Mouse (Mus musculus) CH12.LX (cell line): ENCODE measurements at regions not wholly inside any gene's neighbourhood (a gene's known extent, or its start where the extent isn't known, plus 50 kb on each side); places are given as distances from the start of the nearest gene placed in this dataset.

Source experiments
- DNase-seq: peaks from one replicate; pipeline ENCODE4 v3.0.0-alpha.2; 2013; ENCODE audit errors: extremely low read depth
- H3K27ac ChIP-seq: 2 replicates; pipeline ENCODE4 v1.5.1; 2012; ENCODE audit warnings: low read depth, mild to moderate bottlenecking, control low read depth, moderate library complexity; ENCODE audit not compliant: insufficient read depth
- H3K27me3 ChIP-seq: replicated peaks from 2 replicates; pipeline ENCODE3; 2012; ENCODE audit warnings: inconsistent platforms
- H3K36me3 ChIP-seq, 2 experiments: replicated peaks in 1 of 2; 2 replicates each; pipeline versions ENCODE3 to v1.6.1; 2012; ENCODE audit warnings: inconsistent platforms in 1 of 2, low read length in 1 of 2, mild to moderate bottlenecking in 1 of 2, mixed read lengths in 1 of 2, moderate library complexity in 1 of 2; ENCODE audit not compliant: control insufficient read depth in 1 of 2, insufficient read depth in 1 of 2
- H3K4me1 ChIP-seq, 2 experiments: 2 replicates each; pipeline ENCODE4 v1.6.1; 2012; ENCODE audit warnings: inconsistent platforms in 1 of 2, moderate library complexity in 1 of 2; ENCODE audit not compliant: insufficient read depth in 2 of 2, control insufficient read depth in 1 of 2
- H3K4me2 ChIP-seq: 2 replicates; pipeline ENCODE4 v1.6.1; 2012; ENCODE audit warnings: low read depth, mild to moderate bottlenecking, control low read depth; ENCODE audit not compliant: poor library complexity, insufficient read depth, severe bottlenecking
- H3K4me3 ChIP-seq, 3 experiments: fragments of 150-350 bp in 1 of 3; sonication (generic) in 1 of 3; replicated peaks in 1 of 3; 2 replicates each; pipeline versions ENCODE3 to v1.5.1; 2011 to 2012; ENCODE audit warnings: low read depth in 2 of 3, low read length in 2 of 3, mild to moderate bottlenecking in 2 of 3, moderate library complexity in 2 of 3, control low read depth in 1 of 3, improper control_type of control experiment in 1 of 3, inconsistent platforms in 1 of 3, mixed read lengths in 1 of 3; ENCODE audit not compliant: poor library complexity in 1 of 3
- H3K79me2 ChIP-seq: replicated peaks from 2 replicates; pipeline ENCODE4 v1.6.1; 2012; ENCODE audit warnings: mild to moderate bottlenecking, moderate library complexity; ENCODE audit not compliant: control insufficient read depth, poor library complexity, insufficient read depth, severe bottlenecking; ENCODE audit errors: extremely low read depth
- H3K9ac ChIP-seq: 2 replicates; pipeline ENCODE4 v1.6.1; 2012; ENCODE audit warnings: low read depth, mild to moderate bottlenecking, control low read depth, moderate library complexity; ENCODE audit not compliant: insufficient read depth
- H3K9me3 ChIP-seq: replicated peaks from 2 replicates; pipeline ENCODE3; 2012; ENCODE audit warnings: low read length, inconsistent platforms, mixed read lengths
- BHLHE40 ChIP-seq: IDR thresholded peaks from 2 replicates; pipeline ENCODE4 v1.6.1; 2011; ENCODE audit warnings: mild to moderate bottlenecking, low read depth, low read length, improper control_type of control experiment
- CHD1 ChIP-seq: IDR thresholded peaks from 2 replicates; pipeline ENCODE4 v1.6.1; 2012; ENCODE audit warnings: low read depth, low read length, improper control_type of control experiment, inconsistent platforms
- CTCF ChIP-seq, 2 experiments: IDR thresholded peaks in 1 of 2; conservative IDR thresholded peaks in 1 of 2; 2 replicates each; pipeline ENCODE4 v1.5.1; 2011 to 2012; ENCODE audit warnings: low read depth in 2 of 2, low read length in 2 of 2, improper control_type of control experiment in 1 of 2, inconsistent platforms in 1 of 2, mild to moderate bottlenecking in 1 of 2, moderate library complexity in 1 of 2
- E2F4 ChIP-seq: IDR thresholded peaks from 2 replicates; pipeline ENCODE4 v1.6.1; 2011; ENCODE audit warnings: low read depth, low read length, improper control_type of control experiment; ENCODE audit not compliant: insufficient replicate concordance
- ELF1 ChIP-seq: IDR thresholded peaks from 2 replicates; pipeline ENCODE4 v1.6.1; 2014; ENCODE audit warnings: low read depth, mild to moderate bottlenecking, inconsistent platforms, low read length, improper control_type of control experiment
- ETS1 ChIP-seq: conservative IDR thresholded peaks from 2 replicates; pipeline ENCODE4 v1.6.1; 2012; ENCODE audit warnings: low read depth, mild to moderate bottlenecking, inconsistent platforms, low read length, improper control_type of control experiment, moderate library complexity
- GABPA ChIP-seq: IDR thresholded peaks from 2 replicates; pipeline ENCODE4 v1.6.1; 2012; ENCODE audit warnings: low read depth, low read length, improper control_type of control experiment, inconsistent platforms; ENCODE audit not compliant: insufficient replicate concordance
- HCFC1 ChIP-seq: IDR thresholded peaks from 2 replicates; pipeline ENCODE4 v1.6.1; 2012; ENCODE audit warnings: low read depth, mild to moderate bottlenecking, inconsistent platforms, low read length, improper control_type of control experiment
- IRF4 ChIP-seq: IDR thresholded peaks from 2 replicates; pipeline ENCODE4 v1.6.1; 2014; ENCODE audit warnings: low read depth, mild to moderate bottlenecking, inconsistent platforms, low read length, improper control_type of control experiment
- JUN ChIP-seq: IDR thresholded peaks from 2 replicates; pipeline ENCODE4 v1.6.1; 2011; ENCODE audit warnings: low read depth, mild to moderate bottlenecking, low read length, improper control_type of control experiment, moderate library complexity; ENCODE audit not compliant: insufficient read depth
- KAT2A ChIP-seq: IDR thresholded peaks from 2 replicates; pipeline ENCODE4 v1.6.1; 2012; ENCODE audit warnings: low read length, improper control_type of control experiment, inconsistent platforms; ENCODE audit not compliant: insufficient replicate concordance
- MAFK ChIP-seq: IDR thresholded peaks from 2 replicates; pipeline ENCODE4 v1.6.1; 2011; ENCODE audit warnings: low read length, improper control_type of control experiment; ENCODE audit not compliant: insufficient replicate concordance
- MAX ChIP-seq: IDR thresholded peaks from 2 replicates; pipeline ENCODE4 v1.6.1; 2011; ENCODE audit warnings: low read length, improper control_type of control experiment
- MAZ ChIP-seq: IDR thresholded peaks from 2 replicates; pipeline ENCODE4 v1.6.1; 2012; ENCODE audit warnings: low read depth, mild to moderate bottlenecking, inconsistent platforms, low read length, improper control_type of control experiment, moderate library complexity
- MEF2A ChIP-seq: IDR thresholded peaks from 2 replicates; pipeline ENCODE4 v1.6.1; 2014; ENCODE audit warnings: low read depth, mild to moderate bottlenecking, inconsistent platforms, low read length, improper control_type of control experiment, borderline replicate concordance
- MYC ChIP-seq: IDR thresholded peaks from 2 replicates; pipeline ENCODE4 v1.6.1; 2011; ENCODE audit warnings: low read depth, mild to moderate bottlenecking, improper control_type of control experiment, low read length
- NELFE ChIP-seq: IDR thresholded peaks from 2 replicates; pipeline ENCODE4 v1.6.1; 2011; ENCODE audit warnings: low read depth, low read length, improper control_type of control experiment
- PAX5 ChIP-seq: IDR thresholded peaks from 2 replicates; pipeline ENCODE4 v1.6.1; 2012; ENCODE audit warnings: low read length, inconsistent platforms, mixed read lengths
- POLR2AphosphoS2 ChIP-seq: IDR thresholded peaks from 2 replicates; pipeline ENCODE4 v1.6.1; 2011; ENCODE audit warnings: low read depth, low read length, improper control_type of control experiment
- RAD21 ChIP-seq: IDR thresholded peaks from 2 replicates; pipeline ENCODE4 v1.6.1; 2011; ENCODE audit warnings: low read depth, mild to moderate bottlenecking, low read length, improper control_type of control experiment, moderate library complexity
- RCOR1 ChIP-seq: conservative IDR thresholded peaks from 2 replicates; pipeline ENCODE4 v1.6.1; 2012; ENCODE audit warnings: low read depth, mild to moderate bottlenecking, inconsistent platforms, low read length, improper control_type of control experiment
- SMC3 ChIP-seq: IDR thresholded peaks from 2 replicates; pipeline ENCODE4 v1.6.1; 2011; ENCODE audit warnings: low read depth, low read length, improper control_type of control experiment
- TCF12 ChIP-seq: IDR thresholded peaks from 2 replicates; pipeline ENCODE4 v1.6.1; 2014; ENCODE audit warnings: low read depth, mild to moderate bottlenecking, inconsistent platforms, low read length, improper control_type of control experiment
- UBTF ChIP-seq: IDR thresholded peaks from 2 replicates; pipeline ENCODE4 v1.6.1; 2012; ENCODE audit warnings: low read depth, mild to moderate bottlenecking, inconsistent platforms, low read length, improper control_type of control experiment, moderate library complexity
- USF2 ChIP-seq: conservative IDR thresholded peaks from 2 replicates; pipeline ENCODE4 v1.6.1; 2011; ENCODE audit warnings: low read depth, low read length, improper control_type of control experiment
- ZKSCAN1 ChIP-seq: IDR thresholded peaks from 2 replicates; pipeline ENCODE4 v1.6.1; 2012; ENCODE audit warnings: low read depth, inconsistent platforms, low read length, improper control_type of control experiment, borderline replicate concordance
- ZMIZ1 ChIP-seq: IDR thresholded peaks from 2 replicates; pipeline ENCODE4 v1.6.1; 2012; ENCODE audit warnings: low read depth, mild to moderate bottlenecking, inconsistent platforms, low read length, improper control_type of control experiment
- dilution Hi-C: fragments of 300-500 bp; cut with MboI; formaldehyde crosslinking; loops from 2 replicates; pipeline ENCODE4 v1.14.3; 2020; ENCODE audit warnings: low sequenced_read_pairs; ENCODE audit not compliant: extremely low pct_unique_long_range_greater_than_20kb, extremely low pct_ligation_motif_present
- in situ Hi-C: fragments of 300-500 bp; cut with MboI; formaldehyde crosslinking; loops from 3 replicates; pipeline ENCODE4 v1.14.3; 2019; ENCODE audit warnings: low sequenced_read_pairs, low pct_ligation_motif_present, low pct_unique_long_range_greater_than_20kb, mixed read lengths

- DNase-seq, result peak; percentile 33
- H3K4me2 ChIP-seq, result peak overlapping the region; percentile 72
- dilution Hi-C loops (no loop called here), in situ Hi-C loops (loop anchor here (10.0 kb wide), 2 partner anchors 165 to 275 kb away; no protein-coding TSS in a partner anchor)
- peak overlapping the region; percentile 18 for H3K9ac ChIP-seq
- peak overlapping the region; percentile 55 for H3K27ac ChIP-seq
- peak overlapping the region in 2 of 3 experiments; percentile 30 to 42 for H3K4me3 ChIP-seq
- peaks cover 20 to 61% of the 10 kb centered on the region in 2 experiments for H3K4me1 ChIP-seq
- no peaks in the 10 kb centered on the region for H3K36me3 ChIP-seq
- H3K79me2 ChIP-seq, result no peaks in the 10 kb centered on the region
- peaks cover 2% of the 10 kb centered on the region for H3K9me3 ChIP-seq
- no peak for TF ChIP-seq RCOR1
- TF ChIP-seq ZMIZ1, result no peak
- peak; percentile 55; the same call in 1 of the 2 replicates for TF ChIP-seq CHD1
- TF ChIP-seq IRF4, result no peak
- TF ChIP-seq CTCF (conservative IDR thresholded peaks at IDR 0.05 in 1 of 2, IDR thresholded peaks at IDR 0.05 in 1 of 2; ENCODE audit: low read depth in 2 of 2, low read length in 2 of 2), result no peak
- TF ChIP-seq RAD21, result peak; percentile 17
- 0 out of 2 replicates have a peak, but pooled peaks have one; percentile 15 for TF ChIP-seq MAZ
- no peak for TF ChIP-seq GABPA
- TF ChIP-seq E2F4, result no peak
- TF ChIP-seq, all 38 proteins: peak for 3
- no peaks in the 10 kb centered on the region for H3K27me3 ChIP-seq
These were observed 170.8 kb upstream of the Map3k1 start for GRCm38 (mm10) chr13:111979428-111980204.

GRCm38 (mm10) chr13:111980205-111980595, 171.4 kb upstream of the Map3k1 start:
- Histone ChIP-seq H3K9ac (peak overlapping the region; percentile 18), H3K4me1 (peaks cover 20 to 62% of the 10 kb centered on the region in 2 experiments), H3K79me2 (no peaks in the 10 kb centered on the region), H3K4me3 (peak overlapping the region in 2 of 3 experiments; percentile 30 to 42), H3K36me3 (no peaks in the 10 kb centered on the region), H3K9me3 (peaks cover 2% of the 10 kb centered on the region), H3K4me2 (peak overlapping the region; percentile 72), H3K27me3 (no peaks in the 10 kb centered on the region), H3K27ac (peak overlapping the region; percentile 55)
- dilution Hi-C loops (no loop called here), in situ Hi-C loops (loop anchor here (10.0 kb wide), 2 partner anchors 165 to 275 kb away; no protein-coding TSS in a partner anchor)
- peak; percentile 77 for DNase-seq
- TF ChIP-seq MAZ (no peak), ZKSCAN1 (no peak), ELF1 (peak; percentile 40; the same call in 1 of the 2 replicates), PAX5 (no peak), SMC3 (no peak), TCF12 (peak; percentile 39; the same call in 1 of the 2 replicates), POLR2AphosphoS2 (no peak), MAX (peak; percentile 40; the same call in 1 of the 2 replicates), NELFE (no peak), IRF4 (peak; percentile 83), MEF2A (peak; percentile 75), BHLHE40 (peak; percentile 68), E2F4 (0 out of 2 replicates have a peak, but pooled peaks have one; percentile 14), HCFC1 (0 out of 2 replicates have a peak, but pooled peaks have one; percentile 19), MAFK (no peak), RAD21 (no peak; the same call in 1 of the 2 replicates), KAT2A (no peak), USF2 (no peak), JUN (no peak), ETS1 (peak; percentile 83), MYC (peak; percentile 43; the same call in 1 of the 2 replicates), CHD1 (peak; percentile 14; the same call in 1 of the 2 replicates), GABPA (no peak), CTCF (conservative IDR thresholded peaks at IDR 0.05 in 1 of 2, IDR thresholded peaks at IDR 0.05 in 1 of 2; ENCODE audit: low read depth in 2 of 2, low read length in 2 of 2) (no peak), UBTF (no peak)
